Mouse (Mus musculus) liver, postnatal 0 days (tissue): ENCODE measurements around the gene Cbx6.

Source experiments
- CTCF ChIP-seq: sonication (generic); IDR thresholded peaks from 2 replicates; pipeline ENCODE4 v1.5.1; 2016; ENCODE audit warnings: antibody characterized with exemption, low read depth
- EP300 ChIP-seq: IDR thresholded peaks from 2 replicates; pipeline ENCODE4 v1.6.1; 2016; ENCODE audit warnings: antibody characterized with exemption, low read depth, mild to moderate bottlenecking

GRCm38 (mm10) chr15:79873995-79874394, 39.5 kb upstream of the Cbx6 start:
- TF ChIP-seq CTCF (no peak), EP300 (no peak)
